Mouse (Mus musculus): ENCODE measurements around the gene Uaca. TPM values are rescaled to one million over a fixed set of nuclear protein-coding genes. Genes with fewer than 3 reads are reported as not detected.

The Uaca gene
- total RNA-seq, 2 experiments from 2014 or later = 6.6 to 8.6 TPM

DNA sequence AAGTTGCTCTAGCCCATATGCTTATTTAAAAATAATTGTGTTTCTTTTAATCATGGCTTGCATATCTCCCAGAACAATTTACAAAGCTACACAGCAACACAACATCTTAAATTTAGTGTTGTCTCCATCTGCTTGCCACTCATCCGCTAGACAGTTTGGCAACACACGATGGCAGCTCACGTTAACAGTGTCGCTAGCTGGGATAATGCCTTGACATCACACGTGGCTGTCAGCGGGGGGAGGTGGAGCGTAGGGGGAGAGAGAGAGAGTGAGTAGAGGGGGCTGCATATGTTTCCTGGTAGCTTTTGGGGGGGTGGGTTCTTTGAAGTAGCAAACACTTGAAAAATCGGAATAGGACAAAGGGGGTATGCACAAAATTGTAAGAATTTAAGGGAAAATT is 82.2 kb downstream of the Uaca start:
- no peak for DNase-seq (ENCODE audit: extremely low spot score in 1 of 2, low spot score in 1 of 2)

DNA sequence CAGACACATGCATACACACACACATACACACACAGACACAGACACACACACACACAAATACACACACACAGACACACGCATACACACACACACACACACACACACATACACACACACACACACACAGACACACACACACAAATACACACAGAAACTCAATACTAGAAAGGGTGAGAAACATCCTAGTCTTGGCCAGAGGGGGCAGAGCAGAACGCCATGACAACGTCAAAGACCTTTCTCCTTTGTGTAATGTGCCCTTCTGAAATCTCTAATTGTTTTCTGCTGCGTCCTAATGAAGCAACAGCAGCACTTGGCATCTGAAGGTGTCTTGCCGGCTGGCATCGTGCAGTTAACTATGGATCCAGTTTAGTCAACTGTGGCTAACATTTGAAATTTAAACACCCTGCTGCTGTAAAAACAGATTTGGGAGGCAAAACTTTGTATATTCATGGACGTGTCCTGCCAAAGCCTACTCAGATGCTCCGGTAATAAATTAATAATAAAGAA is 83.8 kb downstream of the Uaca start:
- no peak for DNase-seq (ENCODE audit: extremely low spot score in 1 of 2, low spot score in 1 of 2)

DNA sequence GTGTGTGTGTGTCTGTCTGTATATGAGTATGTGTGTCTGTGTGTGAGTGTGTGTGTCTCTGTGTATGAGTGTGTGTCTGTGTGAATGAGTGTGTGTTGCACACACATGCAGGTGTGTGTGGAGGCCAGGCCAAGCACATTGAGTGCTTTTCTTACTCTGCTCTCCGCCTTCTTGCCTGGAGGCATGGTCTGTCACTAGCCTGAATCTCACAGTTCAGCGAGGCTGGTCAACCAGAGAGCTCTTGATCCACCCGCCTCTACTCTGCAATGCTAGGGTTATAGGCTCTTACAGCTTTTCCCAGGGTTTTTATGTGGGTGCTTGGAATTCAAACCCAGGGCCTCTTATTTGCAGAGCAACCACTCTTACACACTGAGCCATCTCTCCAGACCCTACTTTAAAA is 84.3 kb downstream of the Uaca start:
- no peak for DNase-seq (ENCODE audit: extremely low spot score in 1 of 2, low spot score in 1 of 2)

- DNase-seq (ENCODE audit: extremely low spot score in 1 of 2, low spot score in 1 of 2) = no peak
These were observed 90.8 kb downstream of the Uaca start for GRCm38 (mm10) chr9:60885148-60885547.

DNA sequence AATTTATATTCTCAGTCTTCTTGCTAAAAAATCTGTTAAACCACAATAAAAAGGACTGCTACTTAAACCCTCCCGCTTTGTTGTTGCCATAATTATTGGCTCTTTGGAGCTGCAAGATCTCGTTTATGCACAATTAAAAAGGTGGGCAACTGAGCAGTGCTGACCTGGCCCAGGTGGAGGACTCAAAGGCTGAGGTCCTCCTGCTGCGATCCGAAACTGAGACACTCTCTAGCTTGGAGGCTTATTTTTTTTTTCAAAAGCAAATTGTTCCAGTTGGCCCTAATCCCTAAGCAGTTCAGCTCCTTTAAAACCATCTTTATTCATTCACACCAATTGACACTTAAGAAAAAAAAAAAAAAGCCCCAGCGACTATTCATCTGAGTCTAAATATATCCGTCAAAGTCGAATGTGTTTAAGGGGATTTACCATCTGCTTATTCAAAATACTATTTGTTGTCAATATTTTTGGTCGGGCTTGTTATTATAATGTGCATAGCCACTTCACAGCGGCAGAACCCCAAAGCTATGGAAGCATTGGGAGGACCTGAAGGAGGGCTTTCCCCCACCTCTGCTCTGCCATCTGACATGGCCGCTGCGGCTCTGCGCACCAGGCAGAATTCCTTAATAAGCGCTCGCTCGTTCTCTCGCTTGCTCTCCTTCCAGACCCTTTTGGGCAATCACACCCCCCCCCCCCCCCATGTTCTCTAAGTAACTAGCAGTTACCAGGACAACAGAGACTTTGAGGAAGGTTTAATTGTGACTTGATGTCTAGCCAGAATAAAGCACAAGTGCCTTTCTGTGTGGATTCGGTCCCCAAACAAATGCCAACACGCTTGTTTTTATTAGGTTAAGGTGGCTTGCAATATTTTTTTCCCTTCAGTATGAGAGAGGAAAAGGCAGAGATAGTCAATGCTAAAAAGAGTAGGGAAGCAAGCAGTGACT is 92.4 kb downstream of the Uaca start:
- DNase-seq (ENCODE audit: extremely low spot score in 1 of 2, low spot score in 1 of 2) = no peak

GRCm38 (mm10) chr9:60887389-60887811 is 93.1 kb downstream of the Uaca start:
- DNase-seq (ENCODE audit: extremely low spot score in 1 of 2, low spot score in 1 of 2) = no peak

DNA sequence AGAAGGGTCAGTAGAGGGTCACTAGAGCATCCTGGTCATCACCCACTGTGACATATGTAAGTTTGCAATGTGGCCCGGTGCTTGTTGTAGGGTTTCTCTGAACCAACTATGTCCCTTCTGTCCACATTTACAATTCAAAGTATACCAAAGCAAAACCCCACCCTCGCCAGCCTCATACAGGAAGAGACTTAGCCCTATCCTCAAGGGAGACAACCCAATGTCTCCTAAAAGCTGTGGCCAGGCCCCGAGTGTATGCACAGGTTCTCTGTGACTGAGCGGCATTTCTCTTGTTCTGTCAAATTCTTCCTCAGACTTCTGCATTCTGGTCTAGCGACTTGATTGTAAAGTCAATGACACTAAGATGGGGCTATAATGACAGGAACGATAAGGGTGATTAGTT is 99.2 kb downstream of the Uaca start:
- no peak for DNase-seq (ENCODE audit: extremely low spot score in 1 of 2, low spot score in 1 of 2)

DNA sequence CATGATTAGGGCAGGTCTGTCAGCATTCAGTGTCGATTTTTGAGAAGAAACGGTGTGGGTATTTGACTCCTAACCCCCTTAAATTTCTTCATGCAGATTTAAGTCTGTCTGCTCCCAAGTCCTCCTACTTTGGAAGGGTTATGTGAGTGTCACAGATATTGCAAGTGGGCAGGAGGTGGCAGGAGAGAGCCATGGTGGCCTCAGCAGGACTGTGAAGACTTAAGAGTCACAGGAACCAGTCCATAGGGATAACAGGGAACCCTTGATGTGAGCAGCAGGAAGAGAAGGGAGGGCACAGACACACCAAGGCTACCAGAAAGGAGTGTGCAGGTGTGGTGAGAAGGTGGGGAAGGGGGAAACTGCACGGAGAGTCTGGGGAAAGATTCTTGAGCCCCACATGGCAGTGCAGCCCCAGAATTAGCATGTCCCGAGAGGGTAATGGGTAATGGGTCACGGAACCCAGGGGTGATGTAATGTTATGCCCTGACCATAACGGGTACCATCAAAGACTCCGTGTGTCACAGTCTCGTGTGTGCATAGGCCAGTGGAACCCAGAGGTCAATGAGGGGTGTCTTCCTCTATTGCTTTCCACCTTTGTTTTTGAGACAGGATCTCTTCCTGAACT is 101.3 kb downstream of the Uaca start:
- DNase-seq (ENCODE audit: extremely low spot score in 1 of 2, low spot score in 1 of 2) = peak in 1 of 2 experiments; percentile 60

- no peak for DNase-seq (ENCODE audit: extremely low spot score in 1 of 2, low spot score in 1 of 2)
These were observed 104.1 kb downstream of the Uaca start for GRCm38 (mm10) chr9:60898291-60899020.

DNA sequence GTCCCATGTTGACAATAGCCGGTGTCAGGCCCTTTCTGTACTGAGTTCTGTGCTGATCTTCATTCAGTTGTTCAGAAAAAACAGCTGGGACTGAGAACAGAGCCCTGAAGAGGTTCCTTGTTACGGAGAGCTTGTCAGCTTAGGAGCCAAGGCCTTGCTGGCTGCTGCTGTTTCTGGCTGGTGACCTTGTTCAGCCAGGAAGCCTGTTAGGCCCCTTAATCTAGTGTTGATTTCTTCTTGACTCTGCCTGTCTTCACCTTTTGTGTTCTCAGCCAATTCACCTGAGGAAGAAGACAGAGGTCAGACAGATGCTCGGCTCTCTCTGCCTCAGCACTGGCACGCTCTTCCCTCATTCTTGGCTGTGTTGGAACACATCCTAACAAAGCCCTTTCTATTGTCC is 104.9 kb downstream of the Uaca start:
- no peak for DNase-seq (ENCODE audit: extremely low spot score in 1 of 2, low spot score in 1 of 2)

GRCm38 (mm10) chr9:60899797-60900459 is 105.6 kb downstream of the Uaca start:
- no peak for DNase-seq (ENCODE audit: extremely low spot score in 1 of 2, low spot score in 1 of 2)

DNA sequence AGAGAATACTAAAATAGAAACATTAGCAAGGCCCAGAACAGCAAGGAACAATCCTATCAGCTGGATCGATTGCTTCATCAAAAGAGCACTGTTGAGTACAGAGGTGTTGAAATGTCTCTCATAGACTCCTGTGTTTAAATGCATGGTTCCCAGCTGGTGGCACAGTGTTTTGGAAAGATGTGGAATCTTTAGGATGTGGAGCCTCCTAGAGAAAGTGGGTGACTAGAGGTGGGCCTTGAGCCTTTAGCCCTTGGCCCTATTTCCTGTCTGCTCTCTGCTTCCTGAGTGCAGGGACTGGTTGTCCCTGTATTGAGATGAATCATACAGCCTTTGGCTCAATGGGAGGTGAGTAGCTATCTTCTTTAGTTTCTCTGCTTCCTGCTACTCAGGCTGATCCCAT is 117.9 kb downstream of the Uaca start:
- DNase-seq (ENCODE audit: extremely low spot score in 1 of 2, low spot score in 1 of 2) = no peak

- no peak for DNase-seq (ENCODE audit: extremely low spot score in 1 of 2, low spot score in 1 of 2)
These were observed 119.3 kb downstream of the Uaca start for GRCm38 (mm10) chr9:60913626-60914025.

DNA sequence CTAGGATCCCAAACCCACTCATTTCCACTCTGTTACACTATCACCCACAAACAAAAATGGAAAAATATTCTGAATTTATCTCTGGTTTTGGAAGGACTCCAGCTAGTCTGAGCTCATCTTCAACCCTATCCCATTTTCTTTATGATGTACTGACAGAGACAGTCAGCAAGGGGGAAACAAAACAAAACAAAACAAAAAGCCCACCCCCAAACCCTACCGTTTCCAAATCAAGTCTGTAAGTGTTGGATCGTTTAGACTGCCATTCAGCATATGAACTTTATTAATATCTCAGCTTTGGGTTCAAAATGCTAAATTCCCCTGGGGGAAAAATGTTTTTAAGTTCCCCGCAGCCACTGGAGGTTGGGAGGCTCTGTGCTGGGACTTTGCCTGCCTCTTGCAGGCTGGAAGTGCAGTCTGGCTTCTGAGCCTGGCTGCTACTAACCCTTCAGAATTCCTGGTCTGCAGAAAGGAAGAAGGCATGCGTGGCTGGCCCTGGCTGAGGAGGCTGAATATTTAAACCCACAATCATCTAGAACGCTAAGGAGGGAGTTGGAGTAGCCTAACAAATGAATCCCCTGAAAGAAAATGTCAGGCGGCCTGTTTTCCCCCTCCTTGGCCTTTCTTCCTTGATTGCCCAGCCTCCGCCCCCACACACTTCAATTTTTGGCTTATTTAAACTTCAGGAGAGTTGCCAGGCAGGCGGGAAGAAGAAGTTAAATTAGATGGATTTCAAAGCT is 125.8 kb downstream of the Uaca start:
- DNase-seq (ENCODE audit: extremely low spot score in 1 of 2, low spot score in 1 of 2) = no peak

- no peak for DNase-seq (ENCODE audit: extremely low spot score in 1 of 2, low spot score in 1 of 2)
These were observed 126.3 kb downstream of the Uaca start for GRCm38 (mm10) chr9:60920673-60921062.

DNA sequence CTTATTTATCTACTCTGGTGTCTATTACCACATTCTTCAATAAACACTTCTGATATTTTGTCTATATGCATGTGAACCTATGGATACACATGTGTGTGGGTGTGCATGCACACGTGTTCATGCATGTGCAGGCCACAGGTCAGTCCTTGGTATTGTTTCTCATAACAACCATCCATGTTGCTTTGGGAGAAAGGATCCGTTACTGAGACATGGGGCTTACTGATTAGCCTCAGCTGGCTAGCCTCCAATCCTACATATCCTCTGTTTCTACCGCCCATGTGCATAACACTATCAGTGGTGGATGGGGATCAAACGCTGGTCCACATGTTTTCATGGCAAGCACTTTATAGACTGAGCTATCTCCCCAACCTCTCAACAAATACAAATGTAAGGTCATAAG is 126.9 kb downstream of the Uaca start:
- DNase-seq (ENCODE audit: extremely low spot score in 1 of 2, low spot score in 1 of 2) = no peak

GRCm38 (mm10) chr9:60921831-60922230 is 127.5 kb downstream of the Uaca start:
- DNase-seq (ENCODE audit: extremely low spot score in 1 of 2, low spot score in 1 of 2) = no peak

- no peak for DNase-seq (ENCODE audit: extremely low spot score in 1 of 2, low spot score in 1 of 2)
These were observed 132.0 kb downstream of the Uaca start for GRCm38 (mm10) chr9:60926301-60926700.

- DNase-seq (ENCODE audit: extremely low spot score in 1 of 2, low spot score in 1 of 2) = no peak
These were observed 135.1 kb downstream of the Uaca start for GRCm38 (mm10) chr9:60929290-60929983.
